10 mouse cellular contexts compared by ENCODE assay signal in genomic region chr3:136442099-136442498, GRCm38 (mm10).
DNase-seq lines count a peak whose midpoint lies in the region; ATAC-seq and TF ChIP-seq lines count a peak whose summit lies in the region.
"Had no signal": no experiment of that assay in that cellular context is flagged by ENCODE, and none has a peak within 500 bp of the region (broad histone marks: within the 10 kb centered on the region; RNA-seq: fewer than 3 reads in every experiment).

No protein-coding gene starts in this region.

- TF ChIP-seq CTCF in forebrain, postnatal 0 days (IDR thresholded peaks at IDR 0.05; ENCODE audit: low read depth), result 0 out of 2 replicates have a peak, but pooled peaks have one; percentile 9
- peak; percentile 51 for TF ChIP-seq CTCF in liver, postnatal 0 days (IDR thresholded peaks at IDR 0.05; ENCODE audit: low read depth)
- peak; percentile 51 for TF ChIP-seq CTCF in stomach, postnatal 0 days (IDR thresholded peaks at IDR 0.05; ENCODE audit: low read depth)

- no peak overlapping the region for H3K4me3 ChIP-seq in forebrain, postnatal 0 days (ENCODE audit: low read depth, low read length)
- no peak overlapping the region for H3K4me3 ChIP-seq in forebrain, embryonic 16.5 days (replicated peaks; ENCODE audit: low read length)
- H3K4me3 ChIP-seq in liver, postnatal 0 days (ENCODE audit: low read depth, low read length), result no peak overlapping the region
- H3K4me3 ChIP-seq in liver, embryonic 12.5 days, result no peak overlapping the region
- no peak overlapping the region for H3K4me3 ChIP-seq in stomach, postnatal 0 days (ENCODE audit: low read depth, low read length)

- ATAC-seq in forebrain, postnatal 0 days, result no peak
- no peak for ATAC-seq in forebrain, embryonic 16.5 days
- no peak for ATAC-seq in liver, postnatal 0 days
- no peak for ATAC-seq in liver, embryonic 12.5 days
- ATAC-seq in stomach, postnatal 0 days (ENCODE audit: low FRiP score, low TSS enrichment), result no peak
- ATAC-seq: inflammation-experienced regulatory T-cells, adult 6 months had no signal

- no peak for DNase-seq in forebrain, postnatal 0 days
- DNase-seq in liver, postnatal 0 days, result peak; percentile 16
- DNase-seq in induced T-regulatory cell, adult 2 months (ENCODE audit: low read depth), result peak; percentile 5
- DNase-seq in stomach, postnatal 0 days (ENCODE audit: low spot score), result peak; percentile 16
- DNase-seq in layer of hippocampus, adult 9-10 months (ENCODE audit: low spot score), result no peak
- no peak for DNase-seq in right cerebral cortex, adult 18-20 months

- 90% methylated on average over 2 of the region's 2 CpGs for WGBS in forebrain, postnatal 0 days
- 84% methylated on average over 2 of the region's 2 CpGs for whole genome bisulfite sequencing in forebrain, embryonic 16.5 days
- 76% methylated on average over 2 of the region's 2 CpGs for WGBS in liver, postnatal 0 days (ENCODE audit: insufficient replicate concordance)
- WGBS in liver, embryonic 12.5 days (ENCODE audit: insufficient replicate concordance), result 46% methylated on average over 2 of the region's 2 CpGs
- WGBS in stomach, postnatal 0 days, result 89% methylated on average over 2 of the region's 2 CpGs

- H3K4me1 ChIP-seq in forebrain, postnatal 0 days (ENCODE audit: insufficient read depth), result no peaks in the 10 kb centered on the region
- no peaks in the 10 kb centered on the region for H3K4me1 ChIP-seq in forebrain, embryonic 16.5 days (replicated peaks; ENCODE audit: control insufficient read depth, insufficient read depth, low read length)
- H3K4me1 ChIP-seq in liver, postnatal 0 days (ENCODE audit: insufficient read depth), result no peaks in the 10 kb centered on the region
- H3K4me1 ChIP-seq in liver, embryonic 12.5 days, result no peaks in the 10 kb centered on the region
- no peaks in the 10 kb centered on the region for H3K4me1 ChIP-seq in stomach, postnatal 0 days (replicated peaks; ENCODE audit: control insufficient read depth, insufficient read depth)

- no peak overlapping the region for H3K4me2 ChIP-seq in forebrain, postnatal 0 days (ENCODE audit: low read depth)
- no peak overlapping the region for H3K4me2 ChIP-seq in forebrain, embryonic 16.5 days (ENCODE audit: low read length)
- no peak overlapping the region for H3K4me2 ChIP-seq in liver, postnatal 0 days (ENCODE audit: low read depth, low read length)
- H3K4me2 ChIP-seq in liver, embryonic 12.5 days, result no peak overlapping the region
- no peak overlapping the region for H3K4me2 ChIP-seq in stomach, postnatal 0 days (replicated peaks; ENCODE audit: low read depth)

- no peak overlapping the region for H3K27ac ChIP-seq in forebrain, postnatal 0 days (ENCODE audit: low read depth, low read length)
- H3K27ac ChIP-seq in forebrain, embryonic 16.5 days (ENCODE audit: low read length), result no peak overlapping the region
- no peak overlapping the region for H3K27ac ChIP-seq in liver, postnatal 0 days (ENCODE audit: low read depth)
- H3K27ac ChIP-seq in liver, embryonic 12.5 days, result no peak overlapping the region
- no peak overlapping the region for H3K27ac ChIP-seq in stomach, postnatal 0 days (replicated peaks)

- no peaks in the 10 kb centered on the region for H3K36me3 ChIP-seq in forebrain, postnatal 0 days (ENCODE audit: insufficient read depth)
- H3K36me3 ChIP-seq in forebrain, embryonic 16.5 days (ENCODE audit: control insufficient read depth, insufficient read depth), result no peaks in the 10 kb centered on the region
- H3K36me3 ChIP-seq in liver, postnatal 0 days (replicated peaks; ENCODE audit: insufficient read depth, low read length), result no peaks in the 10 kb centered on the region
- H3K36me3 ChIP-seq in liver, embryonic 12.5 days, result no peaks in the 10 kb centered on the region
- no peaks in the 10 kb centered on the region for H3K36me3 ChIP-seq in stomach, postnatal 0 days (ENCODE audit: control insufficient read depth, insufficient read depth, low read length)
- H3K36me3 ChIP-seq: G1E had no signal

- no peaks in the 10 kb centered on the region for H3K27me3 ChIP-seq in forebrain, postnatal 0 days (ENCODE audit: insufficient read depth, low read length)
- H3K27me3 ChIP-seq in forebrain, embryonic 16.5 days (replicated peaks; ENCODE audit: control insufficient read depth, insufficient read depth, low read length), result no peaks in the 10 kb centered on the region
- H3K27me3 ChIP-seq in liver, postnatal 0 days (ENCODE audit: insufficient read depth, low read length), result no peaks in the 10 kb centered on the region
- no peaks in the 10 kb centered on the region for H3K27me3 ChIP-seq in liver, embryonic 12.5 days (replicated peaks)
- H3K27me3 ChIP-seq in stomach, postnatal 0 days (ENCODE audit: control insufficient read depth, insufficient read depth, low read length), result no peaks in the 10 kb centered on the region

- H3K9me3 ChIP-seq in forebrain, postnatal 0 days (ENCODE audit: low read length), result no peaks in the 10 kb centered on the region
- H3K9me3 ChIP-seq in forebrain, embryonic 16.5 days (ENCODE audit: control insufficient read depth, low read length), result no peaks in the 10 kb centered on the region
- no peaks in the 10 kb centered on the region for H3K9me3 ChIP-seq in liver, postnatal 0 days (ENCODE audit: low read length)
- H3K9me3 ChIP-seq in liver, embryonic 12.5 days (replicated peaks), result no peaks in the 10 kb centered on the region
- H3K9me3 ChIP-seq in stomach, postnatal 0 days (ENCODE audit: control insufficient read depth, low read length), result no peaks in the 10 kb centered on the region
- H3K9me3 ChIP-seq: G1E had no signal

- TF ChIP-seq EP300 in liver, postnatal 0 days (IDR thresholded peaks at IDR 0.05; ENCODE audit: low read depth), result no peak
- no peak for TF ChIP-seq EP300 in stomach, postnatal 0 days (optimal IDR thresholded peaks at IDR 0.05)

- no peak overlapping the region for H3K9ac ChIP-seq in forebrain, postnatal 0 days
- H3K9ac ChIP-seq in forebrain, embryonic 16.5 days (replicated peaks; ENCODE audit: low read depth, low read length), result no peak overlapping the region
- no peak overlapping the region for H3K9ac ChIP-seq in liver, postnatal 0 days (replicated peaks)
- H3K9ac ChIP-seq in liver, embryonic 12.5 days, result no peak overlapping the region
- H3K9ac ChIP-seq in stomach, postnatal 0 days (ENCODE audit: low read length), result no peak overlapping the region

Comparison
In these comparisons a context has a peak if more than half of its experiments do, and no peak if none do; other contexts are left out.
1. DNase-seq: peak in liver, postnatal 0 days (single experiment), induced T-regulatory cell, adult 2 months (single experiment) and stomach, postnatal 0 days (single experiment); none in forebrain, postnatal 0 days (single experiment), layer of hippocampus, adult 9-10 months (single experiment) and right cerebral cortex, adult 18-20 months (single experiment).
2. Peak in every context shown above with its lines, with median percentiles within 50 percentile points of each other: CTCF ChIP-seq.